ENCODE assay signal across 13 mouse cellular contexts in genomic region chr3:108087329-108087728, GRCm38 (mm10). TPM values are rescaled to one million over a fixed set of nuclear protein-coding genes. Genes with fewer than 3 reads are reported as not detected.
DNase-seq lines count a peak whose midpoint lies in the region; ATAC-seq and TF ChIP-seq lines count a peak whose summit lies in the region.
"Had no signal": no experiment of that assay in that cellular context is flagged by ENCODE, and none has a peak within 500 bp of the region (broad histone marks: within the 10 kb centered on the region; RNA-seq: fewer than 3 reads in every experiment).

No protein-coding gene starts in this region.

- H3K36me3 ChIP-seq in hindbrain, embryonic 10.5 days: no peaks in the 10 kb centered on the region; the same call in 1 of the 2 replicates
- no peaks in the 10 kb centered on the region for H3K36me3 ChIP-seq in hindbrain, embryonic 12.5 days
- H3K36me3 ChIP-seq in E14TG2a.4 (ENCODE audit: insufficient read depth, low read length) (peaks cover 14% of the 10 kb centered on the region; the same call in 1 of the 2 replicates), MEL (ENCODE audit: control insufficient read depth in 1 of 2, insufficient read depth in 2 of 2, low read length in 2 of 2) (peaks cover 0 to 30% of the 10 kb centered on the region in 2 experiments; a peak in 3 of 4 replicates)
- H3K36me3 ChIP-seq in liver, embryonic 14.5 days (replicated peaks; ENCODE audit: control insufficient read depth, insufficient read depth, low read depth): peaks cover 3% of the 10 kb centered on the region
- H3K36me3 ChIP-seq: forebrain, embryonic 15.5 days; hindbrain, embryonic 13.5 days; midbrain, embryonic 15.5 days had no signal

- 75% methylated on average over 3 of the region's 3 CpGs for WGBS in hindbrain, embryonic 10.5 days
- WGBS in hindbrain, embryonic 12.5 days: 78% methylated on average over 3 of the region's 3 CpGs
- WGBS in liver, embryonic 14.5 days (ENCODE audit: insufficient replicate concordance): 51% methylated on average over 3 of the region's 3 CpGs

- ATAC-seq in hindbrain, embryonic 12.5 days (ENCODE audit: low FRiP score): no peak
- ATAC-seq in liver, embryonic 14.5 days (ENCODE audit: insufficient read depth): no peak
- ATAC-seq: forebrain, embryonic 15.5 days; midbrain, embryonic 15.5 days had no signal

- no peak for TF ChIP-seq RAD21 in MEL (IDR thresholded peaks at IDR 0.05; ENCODE audit: low read depth, low read length)

- no peak for TF ChIP-seq CTCF in E14TG2a.4 (conservative IDR thresholded peaks at IDR 0.05; ENCODE audit: low read length)
- no peak for TF ChIP-seq CTCF in MEL (IDR thresholded peaks at IDR 0.05 in 2 of 3, conservative IDR thresholded peaks at IDR 0.05 in 1 of 3; ENCODE audit: control insufficient read depth in 1 of 3, insufficient read depth in 1 of 3, low read depth in 2 of 3, low read length in 3 of 3, poor library complexity in 1 of 3, severe bottlenecking in 1 of 3)
- no peak for TF ChIP-seq CTCF in liver, embryonic 14.5 days (IDR thresholded peaks at IDR 0.05; ENCODE audit: low read depth)

- intact Hi-C loops in left cerebral cortex, postnatal 36 days (cut with DNase I): loop anchor here (5.0 kb wide), 1 partner anchor 60 kb away; the partner anchor contains the start of gene Gnai3

- TF ChIP-seq POLR2A in MEL (IDR thresholded peaks at IDR 0.05; ENCODE audit: control insufficient read depth in 1 of 2, insufficient read depth in 1 of 2, low read depth in 1 of 2, low read length in 2 of 2, poor library complexity in 1 of 2): no peak

- peaks cover 44% of the 10 kb centered on the region for H3K79me2 ChIP-seq in MEL (ENCODE audit: control insufficient read depth, insufficient read depth, low read length, poor library complexity)

- peaks cover 12% of the 10 kb centered on the region; the same call in 1 of the 2 replicates for H3K27me3 ChIP-seq in hindbrain, embryonic 10.5 days (ENCODE audit: insufficient read depth, poor library complexity, severe bottlenecking)
- H3K27me3 ChIP-seq in hindbrain, embryonic 12.5 days: no peaks in the 10 kb centered on the region
- peaks cover 3% of the 10 kb centered on the region; the same call in 1 of the 2 replicates for H3K27me3 ChIP-seq in E14TG2a.4 (ENCODE audit: insufficient read depth, low read length)
- no peaks in the 10 kb centered on the region for H3K27me3 ChIP-seq in MEL (ENCODE audit: control insufficient read depth in 1 of 2, insufficient read depth in 2 of 2, low read length in 2 of 2)
- H3K27me3 ChIP-seq in liver, embryonic 14.5 days (ENCODE audit: control insufficient read depth, insufficient read depth, low read length): no peaks in the 10 kb centered on the region
- H3K27me3 ChIP-seq: forebrain, embryonic 15.5 days; hindbrain, embryonic 13.5 days; midbrain, embryonic 15.5 days had no signal

- H3K4me3 ChIP-seq in hindbrain, embryonic 10.5 days: peak overlapping the region; percentile 91; the same call in 1 of the 2 replicates
- no peak overlapping the region for H3K4me3 ChIP-seq in hindbrain, embryonic 12.5 days
- H3K4me3 ChIP-seq in E14TG2a.4 (replicated peaks; ENCODE audit: low read length) (peak overlapping the region; percentile 95), MEL (ENCODE audit: control insufficient read depth in 1 of 2, insufficient read depth in 1 of 2, low read depth in 2 of 2, low read length in 2 of 2) (peak overlapping the region; percentile 81 to 89; a peak in 3 of 4 replicates)
- peak overlapping the region in 1 of 2 experiments; percentile 92; a peak in 2 of 4 replicates for H3K4me3 ChIP-seq in liver, embryonic 14.5 days (ENCODE audit: insufficient read depth in 1 of 2, low read depth in 2 of 2, low read length in 2 of 2)

- peaks cover 65% of the 10 kb centered on the region for H3K4me1 ChIP-seq in hindbrain, embryonic 10.5 days (replicated peaks)
- H3K4me1 ChIP-seq in hindbrain, embryonic 12.5 days: peaks cover 49% of the 10 kb centered on the region
- H3K4me1 ChIP-seq in E14TG2a.4 (replicated peaks; ENCODE audit: low read depth, low read length) (peaks cover 82% of the 10 kb centered on the region), MEL (ENCODE audit: control insufficient read depth in 1 of 2, insufficient read depth in 2 of 2, low read length in 2 of 2) (peaks cover 12 to 34% of the 10 kb centered on the region in 2 experiments)
- peaks cover 31 to 40% of the 10 kb centered on the region in 2 experiments for H3K4me1 ChIP-seq in liver, embryonic 14.5 days (replicated peaks; ENCODE audit: control insufficient read depth in 2 of 2, insufficient read depth in 2 of 2, low read length in 1 of 2)

- no peak overlapping the region for H3K9ac ChIP-seq in hindbrain, embryonic 12.5 days
- peak overlapping the region; percentile 92 for H3K9ac ChIP-seq in MEL (ENCODE audit: control insufficient read depth, low read depth, low read length, poor library complexity, severe bottlenecking)
- H3K9ac ChIP-seq in liver, embryonic 14.5 days (replicated peaks): peak overlapping the region; percentile 90
- H3K9ac ChIP-seq: midbrain, embryonic 15.5 days had no signal

- TF ChIP-seq EP300 in MEL (IDR thresholded peaks at IDR 0.05; ENCODE audit: low read depth in 1 of 2, low read length in 2 of 2): no peak
- no peak for TF ChIP-seq EP300 in liver, embryonic 14.5 days (IDR thresholded peaks at IDR 0.05; ENCODE audit: low read depth)

- H3K9me3 ChIP-seq in hindbrain, embryonic 10.5 days: no peaks in the 10 kb centered on the region
- H3K9me3 ChIP-seq in hindbrain, embryonic 12.5 days (replicated peaks): no peaks in the 10 kb centered on the region
- H3K9me3 ChIP-seq in E14TG2a.4 (ENCODE audit: low read length): no peaks in the 10 kb centered on the region
- H3K9me3 ChIP-seq in MEL (replicated peaks; ENCODE audit: insufficient read depth, low read length): no peaks in the 10 kb centered on the region
- H3K9me3 ChIP-seq in liver, embryonic 14.5 days (ENCODE audit: control insufficient read depth, low read length): no peaks in the 10 kb centered on the region
- H3K9me3 ChIP-seq: forebrain, embryonic 15.5 days; hindbrain, embryonic 13.5 days; midbrain, embryonic 15.5 days had no signal

- no peak for DNase-seq in hindbrain, embryonic 10.5 days (ENCODE audit: low spot score)
- DNase-seq in MEL (ENCODE audit: low read depth, low spot score): no peak
- no peak for DNase-seq in liver, embryonic 14.5 days (ENCODE audit: low read depth in 3 of 3, low spot score in 3 of 3)
- DNase-seq in thymus, postnatal 25 days: no peak
- no peak for DNase-seq in left cerebral cortex, postnatal 36 days (ENCODE audit: low spot score in 2 of 2)
- DNase-seq: lung, adult 2 months; right cerebral cortex, adult 18-20 months; thymus, postnatal 36 days had no signal

- H3K4me2 ChIP-seq in hindbrain, embryonic 12.5 days (replicated peaks): no peak overlapping the region
- peak overlapping the region; percentile 99 for H3K4me2 ChIP-seq in liver, embryonic 14.5 days (ENCODE audit: low read depth)

- peak overlapping the region; percentile 95; the same call in 1 of the 2 replicates for H3K27ac ChIP-seq in hindbrain, embryonic 10.5 days
- H3K27ac ChIP-seq in hindbrain, embryonic 12.5 days: no peak overlapping the region
- H3K27ac ChIP-seq in MEL (ENCODE audit: control insufficient read depth, low read depth, low read length): peak overlapping the region; percentile 48
- H3K27ac ChIP-seq in liver, embryonic 14.5 days: peak overlapping the region; percentile 57
- H3K27ac ChIP-seq: forebrain, embryonic 15.5 days; hindbrain, embryonic 13.5 days; midbrain, embryonic 15.5 days had no signal

RNA-seq across cellular contexts. Expression of gene Ampd2, which starts 0.9 kb away (rescaled TPM):
- 53.3 and 58.7 TPM in 2 replicates for polyA plus RNA-seq in hindbrain, embryonic 10.5 days (2016; fragmentation: Nextera tagmentation; extraction: Ambion mirVana)
- 46.5 and 50.2 TPM in 2 replicates for polyA plus RNA-seq in hindbrain, embryonic 12.5 days (2016; fragmentation: Nextera tagmentation; extraction: Ambion mirVana)
- 54.9 and 69.1 TPM in 2 replicates for total RNA-seq in MEL (2012; rRNA removed)
- polyA plus RNA-seq in MEL (2012; ENCODE audit: insufficient read depth in 1 of 2, insufficient read length in 2 of 2, low read depth in 1 of 2, low replicate concordance in 2 of 2, missing spikeins in 1 of 2): 100 to 1,000 TPM in 1 of 2 experiments, not detected in 1; 201 TPM
- polyA plus RNA-seq in liver, embryonic 14.5 days (2012; rRNA removed): 40.9 and 49.6 TPM in 2 replicates
- polyA plus RNA-seq in liver, embryonic 14.5 days (2014; fragmentation: Nextera tagmentation; extraction: Ambion mirVana): 34.3 and 37.8 TPM in 2 replicates
- total RNA-seq in left cerebral cortex, postnatal 36 days (2021): 10 to 100 TPM; 48.9 to 52.9 TPM

RNA-seq across cellular contexts. Expression of gene Gnat2, which starts 5.3 kb away (rescaled TPM):
- 0.46 and 0.81 TPM in 2 replicates for polyA plus RNA-seq in hindbrain, embryonic 10.5 days (2016; fragmentation: Nextera tagmentation; extraction: Ambion mirVana)
- polyA plus RNA-seq in hindbrain, embryonic 12.5 days (2016; fragmentation: Nextera tagmentation; extraction: Ambion mirVana): 0.33 and 0.37 TPM in 2 replicates
- total RNA-seq in MEL (2012; rRNA removed): 4.7 and 6.4 TPM in 2 replicates
- polyA plus RNA-seq in MEL (2012; ENCODE audit: insufficient read depth in 1 of 2, insufficient read length in 2 of 2, low read depth in 1 of 2, low replicate concordance in 2 of 2, missing spikeins in 1 of 2): 10 to 100 TPM in 1 of 2 experiments, not detected in 1; 12.4 TPM
- 0.60 and 1.4 TPM in 2 replicates for polyA plus RNA-seq in liver, embryonic 14.5 days (2012; rRNA removed)
- 1.8 and 2.5 TPM in 2 replicates for polyA plus RNA-seq in liver, embryonic 14.5 days (2014; fragmentation: Nextera tagmentation; extraction: Ambion mirVana)
- not detected for total RNA-seq in left cerebral cortex, postnatal 36 days (2021)
- polyA plus RNA-seq: lung, adult 2 months had no signal

RNA-seq across cellular contexts. Expression of gene Gstm4, which starts 42.6 kb away (rescaled TPM):
- polyA plus RNA-seq in hindbrain, embryonic 10.5 days (2016; fragmentation: Nextera tagmentation; extraction: Ambion mirVana): 12.8 and 13.9 TPM in 2 replicates
- 12.1 and 12.5 TPM in 2 replicates for polyA plus RNA-seq in hindbrain, embryonic 12.5 days (2016; fragmentation: Nextera tagmentation; extraction: Ambion mirVana)
- 1.3 and 1.4 TPM in 2 replicates for total RNA-seq in MEL (2012; rRNA removed)
- 1 to 10 TPM in 1 of 2 experiments, not detected in 1; 7.4 TPM for polyA plus RNA-seq in MEL (2012; ENCODE audit: insufficient read depth in 1 of 2, insufficient read length in 2 of 2, low read depth in 1 of 2, low replicate concordance in 2 of 2, missing spikeins in 1 of 2)
- 11.7 and 11.9 TPM in 2 replicates for polyA plus RNA-seq in liver, embryonic 14.5 days (2012; rRNA removed)
- polyA plus RNA-seq in liver, embryonic 14.5 days (2014; fragmentation: Nextera tagmentation; extraction: Ambion mirVana): 17.3 and 17.7 TPM in 2 replicates
- 10 to 100 TPM in 1 of 2 experiments, 1 to 10 TPM in 1; 7.8 to 11.8 TPM for total RNA-seq in left cerebral cortex, postnatal 36 days (2021)

RNA-seq across cellular contexts. Expression of gene Gnai3, which starts 58.6 kb away (rescaled TPM):
- polyA plus RNA-seq in hindbrain, embryonic 10.5 days (2016; fragmentation: Nextera tagmentation; extraction: Ambion mirVana): 178 and 201 TPM in 2 replicates
- 193 and 201 TPM in 2 replicates for polyA plus RNA-seq in hindbrain, embryonic 12.5 days (2016; fragmentation: Nextera tagmentation; extraction: Ambion mirVana)
- total RNA-seq in MEL (2012; rRNA removed): 92.1 and 111 TPM in 2 replicates
- 10 to 100 TPM; 74.2 to 96.4 TPM for polyA plus RNA-seq in MEL (2012; ENCODE audit: insufficient read depth in 1 of 2, insufficient read length in 2 of 2, low read depth in 1 of 2, low replicate concordance in 2 of 2, missing spikeins in 1 of 2)
- 18.4 and 28.7 TPM in 2 replicates for polyA plus RNA-seq in liver, embryonic 14.5 days (2012; rRNA removed)
- polyA plus RNA-seq in liver, embryonic 14.5 days (2014; fragmentation: Nextera tagmentation; extraction: Ambion mirVana): 57.4 and 58.0 TPM in 2 replicates
- 10 to 100 TPM; 26.9 to 27.0 TPM for total RNA-seq in left cerebral cortex, postnatal 36 days (2021)
